Mouse (Mus musculus): ENCODE data around the gene Gm3187. TPM values are rescaled to one million over a fixed set of nuclear protein-coding genes. Genes with fewer than 3 reads are reported as not detected.
"Not testable (repeated sequence)": the region's sequence is repeated elsewhere in the genome, so short reads cannot be mapped to it uniquely, and the experiment has no call there.

The Gm3187 gene
- polyA plus RNA-seq (2014; fragmentation: Nextera tagmentation; extraction: Ambion mirVana), result not detected in 2 replicates

- WGBS, result 92% methylated on average over 4 of the region's 5 CpGs
- H3K4me1 ChIP-seq (ENCODE audit: control insufficient read depth, insufficient read depth, low read length); DNase-seq (ENCODE audit: low spot score); H3K4me2 ChIP-seq (ENCODE audit: low read length); H3K36me3 ChIP-seq (ENCODE audit: control insufficient read depth, insufficient read depth, low read length); H3K27me3 ChIP-seq (replicated peaks; ENCODE audit: control insufficient read depth, insufficient read depth, low read length); H3K9ac ChIP-seq (ENCODE audit: low read length); H3K9me3 ChIP-seq (replicated peaks; ENCODE audit: control insufficient read depth, low read length); ATAC-seq; H3K27ac ChIP-seq (ENCODE audit: low read depth, low read length); H3K4me3 ChIP-seq (ENCODE audit: low read depth, low read length): not testable (repeated sequence)
Observed at GRCm38 (mm10) chr14:5483907-5484306, at the start of gene Gm3187. Gene Gm3187, plus strand, starts transcription at chr14:5484207.

- not testable (repeated sequence) for DNase-seq (ENCODE audit: low spot score); H3K4me1 ChIP-seq (ENCODE audit: control insufficient read depth, insufficient read depth, low read length); H3K4me3 ChIP-seq (ENCODE audit: low read depth, low read length); H3K36me3 ChIP-seq (ENCODE audit: control insufficient read depth, insufficient read depth, low read length); H3K9me3 ChIP-seq (replicated peaks; ENCODE audit: control insufficient read depth, low read length); H3K27me3 ChIP-seq (replicated peaks; ENCODE audit: control insufficient read depth, insufficient read depth, low read length); ATAC-seq; H3K4me2 ChIP-seq (ENCODE audit: low read length); H3K27ac ChIP-seq (ENCODE audit: low read depth, low read length); H3K9ac ChIP-seq (ENCODE audit: low read length)
- no CpG with 5 or more reads among the region's 3 CpGs for WGBS
Observed at GRCm38 (mm10) chr14:5455367-5455766, 28.6 kb upstream of the Gm3187 start, which contains the start of gene Gm3194. Gene Gm3194, minus strand, starts transcription at chr14:5455467.

- H3K4me2 ChIP-seq (ENCODE audit: low read length); DNase-seq (ENCODE audit: low spot score); H3K36me3 ChIP-seq (ENCODE audit: control insufficient read depth, insufficient read depth, low read length); H3K4me3 ChIP-seq (ENCODE audit: low read depth, low read length); H3K9ac ChIP-seq (ENCODE audit: low read length); H3K9me3 ChIP-seq (replicated peaks; ENCODE audit: control insufficient read depth, low read length); H3K27ac ChIP-seq (ENCODE audit: low read depth, low read length); H3K27me3 ChIP-seq (replicated peaks; ENCODE audit: control insufficient read depth, insufficient read depth, low read length); H3K4me1 ChIP-seq (ENCODE audit: control insufficient read depth, insufficient read depth, low read length); ATAC-seq: not testable (repeated sequence)
- WGBS, result no CpG with 5 or more reads among the region's 19 CpGs
Observed at GRCm38 (mm10) chr14:5460469-5460868, 23.5 kb upstream of the Gm3187 start.

GRCm38 (mm10) chr14:5477730-5478129 is 6.3 kb upstream of the Gm3187 start, which contains the start of gene Gm8246:
Gene Gm8246, minus strand, starts transcription at chr14:5477830.
- H3K27me3 ChIP-seq (replicated peaks; ENCODE audit: control insufficient read depth, insufficient read depth, low read length); ATAC-seq; H3K4me3 ChIP-seq (ENCODE audit: low read depth, low read length); H3K4me2 ChIP-seq (ENCODE audit: low read length); H3K27ac ChIP-seq (ENCODE audit: low read depth, low read length); H3K4me1 ChIP-seq (ENCODE audit: control insufficient read depth, insufficient read depth, low read length); DNase-seq (ENCODE audit: low spot score); H3K9ac ChIP-seq (ENCODE audit: low read length); H3K9me3 ChIP-seq (replicated peaks; ENCODE audit: control insufficient read depth, low read length); H3K36me3 ChIP-seq (ENCODE audit: control insufficient read depth, insufficient read depth, low read length): not testable (repeated sequence)
- WGBS, result no CpG with 5 or more reads among the region's 3 CpGs

- not testable (repeated sequence) for H3K4me1 ChIP-seq (ENCODE audit: control insufficient read depth, insufficient read depth, low read length); H3K4me3 ChIP-seq (ENCODE audit: low read depth, low read length); H3K4me2 ChIP-seq (ENCODE audit: low read length); H3K36me3 ChIP-seq (ENCODE audit: control insufficient read depth, insufficient read depth, low read length); H3K9me3 ChIP-seq (replicated peaks; ENCODE audit: control insufficient read depth, low read length); H3K9ac ChIP-seq (ENCODE audit: low read length); H3K27me3 ChIP-seq (replicated peaks; ENCODE audit: control insufficient read depth, insufficient read depth, low read length); H3K27ac ChIP-seq (ENCODE audit: low read depth, low read length); DNase-seq (ENCODE audit: low spot score); ATAC-seq
- WGBS, result no CpG with 5 or more reads among the region's 35 CpGs
Observed at GRCm38 (mm10) chr14:5501374-5501773, 17.4 kb downstream of the Gm3187 start, which contains the start of gene Gm3488. Gene Gm3488, plus strand, starts transcription at chr14:5501674.

GRCm38 (mm10) chr14:5538196-5538595 is 54.2 kb downstream of the Gm3187 start, which contains the start of gene Gm3532:
Gene Gm3532, plus strand, starts transcription at chr14:5538496.
- H3K27ac ChIP-seq (ENCODE audit: low read depth, low read length); H3K36me3 ChIP-seq (ENCODE audit: control insufficient read depth, insufficient read depth, low read length); DNase-seq (ENCODE audit: low spot score); H3K4me1 ChIP-seq (ENCODE audit: control insufficient read depth, insufficient read depth, low read length); H3K27me3 ChIP-seq (replicated peaks; ENCODE audit: control insufficient read depth, insufficient read depth, low read length); H3K4me2 ChIP-seq (ENCODE audit: low read length); H3K9ac ChIP-seq (ENCODE audit: low read length); ATAC-seq; H3K4me3 ChIP-seq (ENCODE audit: low read depth, low read length); H3K9me3 ChIP-seq (replicated peaks; ENCODE audit: control insufficient read depth, low read length): not testable (repeated sequence)
- no CpG with 5 or more reads among the region's 2 CpGs for WGBS

Other genes with a start within 250 kb of the Gm3187 start
- 0.18 TPM in 1 of 2 replicates, not detected in the other for gene Gm3526, start 223.6 kb upstream of the Gm3187 start, polyA plus RNA-seq (2014; fragmentation: Nextera tagmentation; extraction: Ambion mirVana)
- not detected in 2 replicates for gene Gm3542, start 149.3 kb upstream of the Gm3187 start, polyA plus RNA-seq (2014; fragmentation: Nextera tagmentation; extraction: Ambion mirVana)
- 0.50 and 0.56 TPM in 2 replicates for gene Gm3500, start 95.2 kb upstream of the Gm3187 start, polyA plus RNA-seq (2014; fragmentation: Nextera tagmentation; extraction: Ambion mirVana)
- 0.50 TPM in 1 of 2 replicates, not detected in the other for gene Gm3194, start 28.7 kb upstream of the Gm3187 start, polyA plus RNA-seq (2014; fragmentation: Nextera tagmentation; extraction: Ambion mirVana)
- gene Gm8246, start 6.4 kb upstream of the Gm3187 start, polyA plus RNA-seq (2014; fragmentation: Nextera tagmentation; extraction: Ambion mirVana), result not detected in 2 replicates
- 11.8 and 12.3 TPM in 2 replicates for gene Gm3488, start 17.5 kb downstream of the Gm3187 start, polyA plus RNA-seq (2014; fragmentation: Nextera tagmentation; extraction: Ambion mirVana)
- not detected in 2 replicates for gene Gm3532, start 54.3 kb downstream of the Gm3187 start, polyA plus RNA-seq (2014; fragmentation: Nextera tagmentation; extraction: Ambion mirVana)
- not detected in 2 replicates for gene Gm8265, start 148.8 kb downstream of the Gm3187 start, polyA plus RNA-seq (2014; fragmentation: Nextera tagmentation; extraction: Ambion mirVana)
- not detected in 2 replicates for gene Gm9603, start 203.2 kb downstream of the Gm3187 start, polyA plus RNA-seq (2014; fragmentation: Nextera tagmentation; extraction: Ambion mirVana)